Mouse (Mus musculus): ENCODE data around the gene Adgrv1.
A peak's percentile ranks its signal among the peaks of the same experiment; 100 is the strongest.

Adgrv1 gene

GRCm38 (mm10) chr13:81238855-81239254 lies 394.1 kb downstream of the Adgrv1 start:
- no peak for DNase-seq (ENCODE audit: low spot score)

- DNase-seq (ENCODE audit: low spot score) = no peak
These were observed 395.0 kb downstream of the Adgrv1 start for GRCm38 (mm10) chr13:81237947-81238346.

GRCm38 (mm10) chr13:81236758-81237395 lies 396.1 kb downstream of the Adgrv1 start:
- no peak for DNase-seq (ENCODE audit: low spot score)

- DNase-seq (ENCODE audit: low spot score) = no peak
These were observed 398.9 kb downstream of the Adgrv1 start for GRCm38 (mm10) chr13:81234031-81234430.

- peak; percentile 14 for DNase-seq (ENCODE audit: low spot score)
These were observed 400.1 kb downstream of the Adgrv1 start for GRCm38 (mm10) chr13:81232839-81233238.

- no peak for DNase-seq (ENCODE audit: low spot score)
These were observed 402.8 kb downstream of the Adgrv1 start for GRCm38 (mm10) chr13:81230161-81230560.

- no peak for DNase-seq (ENCODE audit: low spot score)
These were observed 409.2 kb downstream of the Adgrv1 start for GRCm38 (mm10) chr13:81223768-81224167.

- DNase-seq (ENCODE audit: low spot score) = no peak
These were observed 410.6 kb downstream of the Adgrv1 start for GRCm38 (mm10) chr13:81222377-81222776.

GRCm38 (mm10) chr13:81211436-81211835 lies 421.5 kb downstream of the Adgrv1 start:
- no peak for DNase-seq (ENCODE audit: low spot score)

GRCm38 (mm10) chr13:81210516-81210915 lies 422.4 kb downstream of the Adgrv1 start:
- DNase-seq (ENCODE audit: low spot score) = no peak

- DNase-seq (ENCODE audit: low spot score) = no peak
These were observed 423.1 kb downstream of the Adgrv1 start for GRCm38 (mm10) chr13:81209815-81210214.

GRCm38 (mm10) chr13:81208106-81208613 lies 424.8 kb downstream of the Adgrv1 start:
- no peak for DNase-seq (ENCODE audit: low spot score)

- DNase-seq (ENCODE audit: low spot score) = peak; percentile 8
These were observed 450.7 kb downstream of the Adgrv1 start for GRCm38 (mm10) chr13:81181966-81182908.

GRCm38 (mm10) chr13:81181459-81181858 lies 451.5 kb downstream of the Adgrv1 start:
- DNase-seq (ENCODE audit: low spot score) = no peak

GRCm38 (mm10) chr13:81176820-81177219 lies 456.1 kb downstream of the Adgrv1 start:
- no peak for DNase-seq (ENCODE audit: low spot score)

- DNase-seq (ENCODE audit: low spot score) = no peak
These were observed 456.9 kb downstream of the Adgrv1 start for GRCm38 (mm10) chr13:81176071-81176470.

GRCm38 (mm10) chr13:81171115-81171514 lies 461.8 kb downstream of the Adgrv1 start:
- DNase-seq (ENCODE audit: low spot score) = no peak

GRCm38 (mm10) chr13:81167450-81167849 lies 465.5 kb downstream of the Adgrv1 start:
- no peak for DNase-seq (ENCODE audit: low spot score)

- no peak for DNase-seq (ENCODE audit: low spot score)
These were observed 473.1 kb downstream of the Adgrv1 start for GRCm38 (mm10) chr13:81159808-81160207.

- peak; percentile 47 for DNase-seq (ENCODE audit: low spot score)
These were observed 477.6 kb downstream of the Adgrv1 start for GRCm38 (mm10) chr13:81155322-81155721.

GRCm38 (mm10) chr13:81144434-81144833 lies 488.5 kb downstream of the Adgrv1 start:
- DNase-seq (ENCODE audit: low spot score) = no peak

GRCm38 (mm10) chr13:81142268-81142884 lies 490.6 kb downstream of the Adgrv1 start:
- no peak for DNase-seq (ENCODE audit: low spot score)

Data from urinary bladder, postnatal 14 days (tissue).